Mouse (Mus musculus) thymus, adult 2 months (tissue): Measurements from ENCODE around the gene Itgb6. TPM values are rescaled to one million over a fixed set of nuclear protein-coding genes. Genes with fewer than 3 reads are reported as not detected.

ENCODE experiments used
- DNase-seq: peaks from one replicate; pipeline ENCODE4 v3.0.0; 2021
- H3K27ac ChIP-seq: fragments of 200-500 bp; 2 replicates; pipeline ENCODE4 v1.5.1; 2012; ENCODE audit warnings: low read length, control low read depth; ENCODE audit not compliant: control insufficient read depth, insufficient read depth
- H3K27me3 ChIP-seq: fragments of 200-500 bp; 2 replicates; pipeline ENCODE4 v1.6.1; 2012; ENCODE audit warnings: mild to moderate bottlenecking, low read length, moderate library complexity, mixed read lengths; ENCODE audit not compliant: control insufficient read depth, insufficient read depth
- H3K36me3 ChIP-seq: fragments of 200-500 bp; 2 replicates; pipeline ENCODE4 v1.6.1; 2012; ENCODE audit warnings: mild to moderate bottlenecking, low read length, moderate library complexity; ENCODE audit not compliant: control insufficient read depth, insufficient read depth
- H3K4me1 ChIP-seq: fragments of 200-500 bp; replicated peaks from 2 replicates; pipeline ENCODE4 v1.6.1; 2012; ENCODE audit warnings: low read length; ENCODE audit not compliant: control insufficient read depth, insufficient read depth
- H3K4me3 ChIP-seq: fragments of 200-500 bp; 2 replicates; pipeline ENCODE4 v1.5.1; 2012; ENCODE audit warnings: mild to moderate bottlenecking, low read length, control low read depth, moderate library complexity; ENCODE audit not compliant: control insufficient read depth, insufficient read depth
- CTCF ChIP-seq: fragments of 200-500 bp; IDR thresholded peaks from 2 replicates; pipeline ENCODE4 v1.5.1; 2012; ENCODE audit warnings: mild to moderate bottlenecking, control low read depth, low read length, moderate library complexity, borderline replicate concordance; ENCODE audit not compliant: control insufficient read depth, poor library complexity, insufficient read depth; ENCODE audit errors: extremely low read depth
- POLR2A ChIP-seq: fragments of 200-500 bp; IDR thresholded peaks from 2 replicates; pipeline ENCODE4 v1.6.1; 2012; ENCODE audit warnings: mild to moderate bottlenecking, low read length, control low read depth, moderate library complexity; ENCODE audit not compliant: control insufficient read depth, poor library complexity, insufficient read depth; ENCODE audit errors: extremely low read depth
- WGBS: fragments of 180-500 bp; shearing (Covaris S2); methylation state at CpG from one replicate; pipeline ENCODE4 v1.1.7; 2018; 5-methylcytosine and 5-hydroxymethylcytosine counted together
- polyA plus RNA-seq: library from polyadenylated mRNA; depleted of rRNA; stranded (reverse); fragments of >200 nt; gene quantifications from 2 replicates; pipeline ENCODE4 v1.2.3, GENCODE M21; 2012

The Itgb6 gene
- polyA plus RNA-seq, 1 experiment = 1.2 TPM

DNA sequence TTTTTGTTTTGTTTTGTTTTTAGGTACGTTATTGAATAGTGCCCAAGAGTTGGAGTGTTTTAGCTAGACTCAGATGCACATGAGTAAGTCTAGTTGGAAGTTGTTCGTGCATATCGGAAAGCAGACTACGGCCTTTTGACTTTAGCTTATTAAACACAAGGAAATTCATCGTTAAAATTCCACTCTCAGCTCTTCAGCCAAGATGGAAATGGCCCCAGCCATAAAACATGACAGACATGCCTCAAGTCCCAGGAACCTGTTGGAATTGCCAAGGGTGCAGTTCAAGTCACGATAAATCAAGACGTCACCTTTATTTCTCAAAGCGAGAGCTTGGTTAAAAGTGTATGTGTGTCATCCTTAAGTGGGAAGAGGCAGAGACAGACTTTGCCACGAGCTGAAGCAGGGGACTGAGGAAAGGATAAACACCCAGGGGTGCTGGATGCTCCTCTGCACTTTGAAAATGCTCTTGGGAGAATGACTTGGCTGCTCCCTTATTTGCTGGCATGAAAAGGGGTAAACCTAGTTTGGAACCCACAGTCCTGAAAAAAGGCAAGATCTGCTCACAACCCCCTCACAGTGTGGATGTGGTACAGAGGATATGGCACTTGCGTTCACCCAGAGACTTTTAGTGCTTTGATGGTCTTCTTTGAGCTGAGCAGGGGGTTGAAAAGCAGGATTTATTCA is 6.6 kb upstream of the Itgb6 start:
- Histone ChIP-seq H3K4me1 (no peaks in the 10 kb centered on the region), H3K36me3 (no peaks in the 10 kb centered on the region), H3K27ac (no peak overlapping the region), H3K27me3 (no peaks in the 10 kb centered on the region), H3K4me3 (no peak overlapping the region)
- TF ChIP-seq POLR2A = no peak
- no peak for TF ChIP-seq CTCF
- WGBS = 88% methylated on average over 10 of the region's 10 CpGs
- no peak for DNase-seq

DNA sequence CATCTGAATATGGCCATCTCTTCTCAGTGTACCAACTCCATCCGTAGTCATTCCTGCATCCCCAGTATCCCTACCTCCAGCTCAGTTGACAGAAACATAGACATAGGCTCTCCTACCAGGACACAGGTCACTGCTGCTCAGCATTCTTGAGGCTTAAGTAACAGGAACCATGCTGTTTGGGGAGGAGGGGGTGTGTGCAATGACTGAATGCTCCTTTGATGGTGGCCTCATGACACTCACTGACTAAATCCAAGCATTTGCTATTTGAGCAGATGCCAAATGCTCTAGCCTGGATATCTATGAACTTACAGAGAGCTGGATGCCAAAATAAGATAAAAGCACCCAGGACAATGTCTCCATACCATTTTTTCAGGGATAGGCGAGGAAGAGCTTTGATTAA is 2.2 kb upstream of the Itgb6 start:
- Histone ChIP-seq H3K27me3 (no peaks in the 10 kb centered on the region), H3K36me3 (no peaks in the 10 kb centered on the region), H3K4me3 (no peak overlapping the region), H3K27ac (no peak overlapping the region), H3K4me1 (no peaks in the 10 kb centered on the region)
- 97% methylated on average over 2 of the region's 2 CpGs for WGBS
- no peak for TF ChIP-seq POLR2A
- no peak for TF ChIP-seq CTCF
- no peak for DNase-seq

DNA sequence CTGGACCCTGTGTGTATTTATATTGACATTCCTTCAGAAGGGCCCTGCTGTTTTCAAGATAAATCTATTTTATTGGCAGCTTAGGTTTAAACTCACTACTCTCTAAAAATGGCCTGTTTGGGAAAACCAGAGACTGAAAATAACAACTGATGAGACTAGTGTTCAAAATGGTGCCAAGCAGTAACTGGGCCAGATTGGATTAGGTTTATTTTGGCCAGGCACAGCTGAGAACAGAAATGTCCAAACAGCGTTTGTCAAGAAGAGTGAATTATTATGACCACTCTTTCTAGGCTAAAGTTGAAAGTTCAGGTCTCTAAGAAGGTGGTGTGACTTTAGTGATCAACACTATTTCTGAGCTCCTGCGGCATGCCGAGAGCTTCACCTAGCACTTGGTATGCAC is 524 bp upstream of the Itgb6 start:
- DNase-seq = no peak
- Histone ChIP-seq H3K4me1 (no peaks in the 10 kb centered on the region), H3K36me3 (no peaks in the 10 kb centered on the region), H3K27me3 (no peaks in the 10 kb centered on the region), H3K4me3 (no peak overlapping the region), H3K27ac (no peak overlapping the region)
- no peak for TF ChIP-seq CTCF
- no peak for TF ChIP-seq POLR2A
- 93% methylated on average over 3 of the region's 3 CpGs for WGBS

DNA sequence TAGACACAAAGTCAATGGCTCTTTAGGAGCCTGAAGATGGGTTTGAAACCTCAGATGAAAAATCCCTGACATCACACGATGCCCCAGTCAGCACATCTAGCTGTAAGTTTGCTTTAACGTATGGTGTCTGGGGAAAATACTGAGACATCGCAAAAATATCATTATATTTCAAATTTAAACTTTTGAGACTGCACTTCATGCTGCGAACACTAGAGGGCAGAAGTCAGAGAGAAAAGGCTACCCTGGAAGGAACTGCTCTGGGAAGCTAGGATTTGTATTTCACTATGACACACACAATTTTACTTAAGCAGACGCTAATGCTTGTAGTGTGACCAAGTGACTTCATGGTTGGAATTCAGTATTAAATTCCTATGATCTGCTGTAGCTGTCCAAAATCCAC is 1.5 kb downstream of the Itgb6 start:
- peaks cover 4% of the 10 kb centered on the region for H3K4me1 ChIP-seq
- no peak overlapping the region for H3K4me3 ChIP-seq
- WGBS = 32% methylated on average over 5 of the region's 5 CpGs
- no peaks in the 10 kb centered on the region for H3K27me3 ChIP-seq
- no peak for TF ChIP-seq POLR2A
- TF ChIP-seq CTCF = no peak
- DNase-seq = no peak
- H3K36me3 ChIP-seq = no peaks in the 10 kb centered on the region
- no peak overlapping the region for H3K27ac ChIP-seq

DNA sequence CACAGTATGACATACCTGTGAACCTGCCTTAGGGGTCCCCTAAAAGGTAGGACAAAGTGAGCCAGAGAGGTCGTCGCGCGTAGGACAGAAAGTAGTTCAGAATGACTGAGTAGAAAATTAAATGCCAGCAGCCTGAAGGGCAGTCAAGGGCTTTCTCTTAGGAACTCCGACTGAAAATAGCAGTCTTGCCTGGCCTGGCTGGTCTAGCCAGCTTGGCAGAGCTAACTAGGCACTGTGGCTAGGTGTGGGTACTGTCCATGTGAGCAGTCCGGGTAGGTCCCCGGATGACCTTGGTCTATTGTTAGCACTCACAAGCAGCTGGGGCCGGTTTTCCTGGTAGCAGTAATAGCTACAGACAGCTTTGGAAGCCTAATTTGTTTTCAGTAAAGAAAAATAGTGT is 2.2 kb downstream of the Itgb6 start:
- DNase-seq = no peak

DNA sequence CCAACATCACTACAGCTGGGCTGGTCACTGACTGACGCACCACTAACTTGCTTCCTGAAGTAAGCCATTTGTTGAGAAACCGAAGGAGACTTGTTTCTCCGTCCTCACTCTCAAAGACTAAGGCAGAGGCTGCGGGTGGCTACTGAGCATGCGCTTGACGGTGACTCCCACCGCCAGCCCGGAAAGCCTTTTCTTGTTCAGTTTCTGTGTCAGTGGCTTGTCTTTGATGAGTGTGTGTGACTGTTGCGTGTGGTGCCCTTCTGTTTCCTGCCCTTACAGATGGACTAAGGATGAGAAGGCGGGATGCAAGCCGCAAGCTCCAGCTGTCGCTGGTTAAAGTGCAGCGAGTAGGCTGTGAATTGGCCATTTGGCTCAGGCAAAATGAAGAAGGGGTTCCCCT is 5.1 kb downstream of the Itgb6 start:
- peak; percentile 74 for DNase-seq
- H3K4me1 ChIP-seq = peaks cover 20% of the 10 kb centered on the region
- TF ChIP-seq POLR2A = no peak
- no peak for TF ChIP-seq CTCF
- peak overlapping the region; percentile 22 for H3K4me3 ChIP-seq
- no peaks in the 10 kb centered on the region for H3K36me3 ChIP-seq
- no peaks in the 10 kb centered on the region for H3K27me3 ChIP-seq
- H3K27ac ChIP-seq = no peak overlapping the region
- WGBS = 38% methylated on average over 13 of the region's 13 CpGs

More for the DNA sequence above, 2.2 kb downstream of the Itgb6 start:
- Histone ChIP-seq H3K36me3 (no peaks in the 10 kb centered on the region), H3K4me1 (peaks cover 11% of the 10 kb centered on the region), H3K27me3 (no peaks in the 10 kb centered on the region), H3K4me3 (no peak overlapping the region), H3K27ac (no peak overlapping the region)
- TF ChIP-seq CTCF = no peak
- TF ChIP-seq POLR2A = no peak
- 92% methylated on average over 8 of the region's 8 CpGs for WGBS

DNA sequence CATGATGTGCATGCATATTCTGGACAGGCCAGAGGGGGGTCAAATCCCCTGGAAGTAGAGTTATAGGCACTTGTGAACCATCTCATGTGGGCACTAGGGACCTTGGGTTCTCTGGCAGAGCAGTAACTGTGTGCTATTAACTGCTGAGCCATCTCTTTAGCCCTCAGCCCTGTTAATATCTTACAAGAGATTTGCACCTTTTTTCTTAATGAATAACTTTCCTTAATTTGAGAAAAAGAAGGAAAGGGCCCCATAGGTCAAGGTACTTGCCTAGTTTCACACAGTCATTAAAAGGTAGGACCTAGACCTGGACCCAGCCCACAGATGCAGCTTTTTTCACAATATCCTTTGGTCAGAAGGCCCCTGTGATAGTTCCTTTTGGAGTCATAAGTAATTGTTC is 5.9 kb downstream of the Itgb6 start:
- DNase-seq = no peak
- H3K4me1 ChIP-seq = peaks cover 20% of the 10 kb centered on the region
- H3K27me3 ChIP-seq = no peaks in the 10 kb centered on the region
- no peak for TF ChIP-seq POLR2A
- no peak for TF ChIP-seq CTCF
- no peaks in the 10 kb centered on the region for H3K36me3 ChIP-seq
- no peak overlapping the region for H3K4me3 ChIP-seq
- H3K27ac ChIP-seq = no peak overlapping the region
